Mouse (Mus musculus) bone marrow, adult 2 months (tissue): ENCODE data around the gene Gpat3. TPM values are rescaled to one million over a fixed set of nuclear protein-coding genes. Genes with fewer than 3 reads are reported as not detected.
A peak's percentile ranks its signal among the peaks of the same experiment; 100 is the strongest.

Experiments
- H3K27ac ChIP-seq: fragments of 200-500 bp; 2 replicates; pipeline ENCODE4 v1.5.1; 2012; ENCODE audit warnings: low read depth, mild to moderate bottlenecking, control low read depth, inconsistent platforms, low read length; ENCODE audit not compliant: control insufficient read depth, poor library complexity, insufficient read depth
- H3K4me1 ChIP-seq: fragments of 200-500 bp; 2 replicates; pipeline ENCODE4 v1.6.1; 2011; ENCODE audit warnings: low read length; ENCODE audit not compliant: control insufficient read depth, insufficient read depth
- H3K4me3 ChIP-seq: fragments of 200-500 bp; replicated peaks from 2 replicates; pipeline ENCODE3; 2011; ENCODE audit warnings: mild to moderate bottlenecking, low read depth, low read length, control low read depth; ENCODE audit not compliant: control insufficient read depth
- CTCF ChIP-seq: fragments of 200-500 bp; IDR thresholded peaks from 2 replicates; pipeline ENCODE4 v1.5.1; 2011; ENCODE audit warnings: low read length, control low read depth; ENCODE audit not compliant: control insufficient read depth, insufficient read depth
- POLR2A ChIP-seq: fragments of 200-500 bp; IDR thresholded peaks from 2 replicates; pipeline ENCODE4 v1.6.1; 2011; ENCODE audit warnings: low read depth, mild to moderate bottlenecking, control low read depth, low read length, borderline replicate concordance; ENCODE audit not compliant: control insufficient read depth
- WGBS: fragments of 180-500 bp; shearing (Covaris S2); methylation state at CpG from one replicate; pipeline ENCODE4 v1.1.7; 2018; 5-methylcytosine and 5-hydroxymethylcytosine counted together
- polyA plus RNA-seq: library from polyadenylated mRNA; stranded (reverse); fragments of >200 nt; gene quantifications from 2 replicates; pipeline ENCODE4 v1.2.4, GENCODE M21; 2011; ENCODE audit warnings: low replicate concordance; ENCODE audit not compliant: missing spikeins, insufficient read depth, insufficient read length

The Gpat3 gene
- polyA plus RNA-seq: 2.7 and 4.0 TPM in 2 replicates

DNA sequence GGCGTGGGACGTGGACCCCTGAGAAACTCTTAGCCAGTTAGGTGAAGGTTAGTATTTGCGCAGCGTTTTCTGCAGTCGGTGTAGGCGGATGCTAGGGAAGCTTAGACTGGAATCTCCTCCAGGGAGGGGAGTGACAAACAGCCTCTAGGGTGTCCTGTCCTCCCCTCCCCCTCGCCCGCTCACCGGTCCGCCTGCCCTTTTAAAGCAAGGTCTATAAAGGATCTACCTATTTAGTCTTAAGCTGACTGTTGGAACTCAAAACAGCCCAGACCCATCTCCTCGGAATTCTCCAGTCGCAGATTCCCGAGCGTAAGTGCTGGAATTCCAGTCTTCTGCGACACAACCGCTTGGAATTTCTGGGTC, at the start of gene Gpat3:
Gpat3 (plus strand) TSS at position 229 of the 363 bp plus-strand sequence.
- TF ChIP-seq POLR2A: no peak
- no peak for TF ChIP-seq CTCF
- Histone ChIP-seq H3K27ac (peak within 1 kb of the TSS; percentile 91), H3K4me3 (peak within 1 kb of the TSS; percentile 73), H3K4me1 (no peaks in the 10 kb centered on the region; the same call in 1 of the 2 replicates)
- WGBS: 3% methylated on average over 16 of the region's 16 CpGs

DNA sequence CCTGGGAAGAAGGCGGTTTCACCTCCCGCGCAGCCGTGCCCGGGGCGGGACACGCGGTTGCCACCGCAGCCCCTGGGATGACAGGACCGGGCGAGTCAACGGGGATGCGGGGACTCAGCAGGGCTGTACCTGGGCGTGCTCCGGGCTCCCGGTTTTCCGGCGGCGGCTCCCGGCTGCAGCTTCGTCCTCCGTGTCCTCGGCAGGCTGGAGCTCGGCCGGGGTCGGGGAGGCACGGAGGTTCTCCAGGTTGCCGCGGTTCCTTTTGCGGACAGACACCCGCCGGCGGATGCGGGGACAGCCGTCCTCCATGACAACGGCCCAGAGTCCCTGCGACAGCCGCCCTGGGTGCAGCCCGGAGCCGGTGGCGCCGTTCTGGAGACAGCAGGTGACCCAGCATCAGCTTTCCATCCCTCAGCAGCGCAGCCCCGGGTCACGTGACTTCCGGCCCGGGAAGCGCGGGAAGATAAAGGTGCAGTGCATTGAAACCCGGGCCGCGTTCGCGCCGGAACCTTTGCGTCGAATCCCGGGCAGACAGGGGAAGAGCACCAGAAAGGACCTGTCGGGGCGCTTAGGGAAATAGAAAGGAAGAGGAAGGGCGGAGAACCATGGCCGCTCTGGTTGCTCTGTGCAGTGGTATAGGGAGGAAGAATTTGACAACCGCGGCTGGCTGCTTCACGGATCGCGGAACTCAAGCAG, 47.2 kb upstream of the Gpat3 start, which contains the start of the genes Helq and Mrps18c:
Helq (minus strand) TSS at position 434 of the 696 bp plus-strand sequence.
Mrps18c (plus strand) TSS at position 463 of the 696 bp plus-strand sequence.
- TF ChIP-seq POLR2A (peak; percentile 36), CTCF (no peak)
- under 1% methylated on average over 63 of the region's 67 CpGs for WGBS
- peak within 1 kb of the TSS; percentile 92 for H3K4me3 ChIP-seq
- H3K27ac ChIP-seq: peak within 1 kb of the TSS; percentile 54
- H3K4me1 ChIP-seq: no peaks in the 10 kb centered on the region

DNA sequence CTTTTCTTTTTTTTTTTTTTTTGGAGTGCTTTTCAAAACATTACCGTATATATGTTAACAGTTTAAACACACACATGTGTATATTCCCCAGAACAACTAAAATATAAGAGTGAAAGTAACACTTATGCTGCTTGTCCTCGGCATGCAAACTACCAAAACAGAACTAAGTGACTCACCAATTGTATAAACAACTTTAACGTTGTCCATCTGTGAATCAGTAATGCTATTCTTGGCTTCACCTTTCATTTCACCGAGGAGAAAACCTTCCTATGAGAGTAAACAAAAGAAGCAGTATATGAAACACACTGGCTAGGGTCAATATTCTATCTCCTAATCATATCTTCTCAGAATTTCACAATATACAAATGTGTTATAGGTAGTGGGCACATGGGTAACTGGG, 27.2 kb upstream of the Gpat3 start:
- no peak for TF ChIP-seq POLR2A
- no peak for TF ChIP-seq CTCF
- no peaks in the 10 kb centered on the region for H3K4me1 ChIP-seq
- no peak overlapping the region for H3K27ac ChIP-seq
- 85% methylated on average over 4 of the region's 4 CpGs for WGBS
- H3K4me3 ChIP-seq: no peak overlapping the region

DNA sequence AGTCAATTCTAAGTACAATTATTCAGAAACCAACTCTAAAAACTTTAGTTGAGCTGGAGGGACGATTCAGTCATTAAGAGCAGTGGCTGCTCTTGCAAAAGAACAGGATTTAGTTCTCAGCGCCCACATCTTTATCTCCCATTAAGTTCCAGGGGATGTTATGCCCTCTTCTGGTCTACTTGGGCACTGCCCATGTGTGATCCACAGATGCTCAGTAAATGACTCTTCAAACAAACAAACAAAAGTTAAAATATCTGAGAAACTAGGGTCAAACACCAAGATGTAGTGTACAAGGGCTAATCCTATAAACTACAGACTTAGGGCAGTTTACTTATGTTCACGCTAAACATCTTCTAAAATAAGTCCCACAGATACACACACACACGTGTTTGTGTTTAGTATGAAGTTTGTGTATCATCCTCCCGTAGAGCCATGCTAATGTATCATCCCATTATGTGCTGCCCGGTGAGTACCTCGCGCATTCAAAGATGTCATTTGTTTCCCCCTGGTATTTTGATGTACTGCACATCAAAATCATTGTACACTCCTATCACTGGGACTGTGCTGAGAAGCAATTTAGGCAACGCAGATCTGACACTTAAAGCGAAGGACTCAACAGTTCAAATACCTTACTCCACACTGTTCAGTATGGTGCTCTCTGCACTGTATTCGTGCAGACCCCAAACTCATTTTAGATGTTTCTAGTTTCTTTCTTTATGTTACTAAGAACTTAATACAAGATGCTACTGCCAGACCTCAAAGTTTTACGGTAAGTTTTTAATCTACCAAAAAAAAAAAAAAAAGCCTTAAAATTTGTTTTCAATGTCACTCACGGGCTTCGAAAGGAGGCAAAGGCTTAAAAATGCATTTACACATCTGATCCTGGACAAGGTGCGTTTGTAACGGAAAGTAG, 25.7 kb upstream of the Gpat3 start:
- peak overlapping the region; percentile 80; the same call in 1 of the 2 replicates for H3K27ac ChIP-seq
- WGBS: 36% methylated on average over 16 of the region's 16 CpGs
- no peaks in the 10 kb centered on the region for H3K4me1 ChIP-seq
- TF ChIP-seq CTCF: no peak
- no peak for TF ChIP-seq POLR2A
- peak overlapping the region; percentile 79 for H3K4me3 ChIP-seq

DNA sequence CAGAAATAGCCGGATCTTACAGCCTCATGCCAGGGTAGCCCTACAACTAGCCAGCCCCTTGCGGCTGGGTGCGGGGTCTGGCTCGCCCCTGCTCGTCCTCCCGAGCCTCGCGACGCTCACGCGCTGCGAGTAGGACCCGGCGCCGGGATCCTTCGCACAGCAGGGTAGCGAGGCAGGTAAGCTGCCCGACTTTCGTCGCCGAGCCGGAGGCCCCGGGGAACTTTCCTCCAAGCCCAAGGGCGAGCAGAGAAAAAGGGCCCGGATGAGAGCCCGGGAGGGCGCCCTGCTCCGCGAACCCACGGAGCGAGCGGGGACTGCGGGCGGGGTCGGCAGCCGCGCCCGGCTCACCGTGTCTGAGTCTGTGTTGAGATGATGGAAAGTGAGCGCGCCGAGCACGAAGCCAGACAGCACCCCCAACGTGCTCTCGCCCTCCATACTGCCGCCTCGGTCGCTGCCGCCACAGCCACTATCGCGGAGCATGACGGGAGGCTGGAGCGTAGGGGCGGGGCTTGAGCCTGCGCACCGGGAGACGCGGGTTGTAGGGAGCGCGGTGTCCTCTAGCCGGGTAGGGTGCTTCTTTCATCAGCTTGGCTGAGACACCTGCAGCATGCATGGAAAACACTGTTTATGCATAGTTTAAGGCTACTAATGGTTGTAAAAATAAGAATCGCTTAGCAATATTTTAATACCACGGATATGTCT, 24.9 kb upstream of the Gpat3 start, which contains the start of gene Abraxas1:
Abraxas1 (minus strand) TSS at position 483 of the 702 bp plus-strand sequence.
- H3K27ac ChIP-seq: peak within 1 kb of the TSS; percentile 80
- peak within 1 kb of the TSS; percentile 79 for H3K4me3 ChIP-seq
- TF ChIP-seq POLR2A (peak; percentile 98), CTCF (0 out of 2 replicates have a peak, but pooled peaks have one; percentile 9)
- no peaks in the 10 kb centered on the region for H3K4me1 ChIP-seq
- under 1% methylated on average over 63 of the region's 63 CpGs for WGBS

DNA sequence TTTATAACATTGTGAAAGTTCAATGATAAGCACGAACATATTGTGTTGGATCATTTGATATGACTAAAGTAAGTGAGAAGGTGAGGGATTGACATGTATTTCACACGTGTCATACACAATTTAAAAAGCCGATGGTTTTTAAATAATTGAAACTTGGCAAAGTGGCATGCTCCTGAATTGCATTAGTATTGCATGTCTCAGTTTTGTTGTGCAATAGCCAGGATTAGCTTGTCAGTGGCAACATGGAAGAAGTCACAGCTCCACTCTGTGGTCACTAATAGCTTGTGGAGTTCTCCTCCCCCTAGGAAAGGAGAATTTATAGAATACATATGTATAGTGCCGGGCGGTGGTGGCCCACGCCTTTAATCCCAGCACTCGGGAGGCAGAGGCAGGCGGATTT, 24.1 kb upstream of the Gpat3 start:
- H3K4me3 ChIP-seq: no peak overlapping the region
- 47% methylated on average over 8 of the region's 8 CpGs for WGBS
- H3K4me1 ChIP-seq: no peaks in the 10 kb centered on the region
- no peak overlapping the region for H3K27ac ChIP-seq
- TF ChIP-seq CTCF (no peak), POLR2A (no peak)

DNA sequence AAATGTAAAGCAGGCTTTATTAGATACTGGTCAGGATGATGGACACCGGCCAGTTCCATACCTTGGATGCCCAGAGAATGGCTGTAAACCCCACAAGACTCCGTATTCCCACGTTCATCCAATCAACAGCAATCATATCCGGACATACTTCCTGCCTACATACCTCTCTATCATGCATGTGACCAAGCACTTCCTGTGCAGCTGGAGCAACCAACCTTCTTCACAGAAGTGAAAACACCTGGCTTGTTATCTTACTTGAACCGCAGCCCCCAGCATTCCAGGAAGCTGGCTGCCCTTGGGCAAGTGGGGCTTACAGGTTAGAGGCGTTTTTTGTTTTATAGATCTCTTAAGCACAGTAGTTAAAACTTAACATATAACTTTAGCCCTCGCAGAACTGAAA, 22.7 kb upstream of the Gpat3 start:
- TF ChIP-seq POLR2A (no peak), CTCF (no peak)
- WGBS: 59% methylated on average over 7 of the region's 7 CpGs
- Histone ChIP-seq H3K4me1 (no peaks in the 10 kb centered on the region), H3K4me3 (no peak overlapping the region), H3K27ac (no peak overlapping the region)
